Mouse (Mus musculus): ENCODE measurements around the gene S100a4. TPM values are rescaled to one million over a fixed set of nuclear protein-coding genes. Genes with fewer than 3 reads are reported as not detected.

The S100a4 gene
- 11.0 and 15.5 TPM in 2 replicates for polyA plus RNA-seq (2011; ENCODE audit: insufficient read depth, insufficient read length, low read depth, missing spikeins)

GRCm38 (mm10) chr3:90603623-90604022 is at the start of gene S100a4:
Gene S100a4 (plus strand): TSS chr3:90603771.
- Histone ChIP-seq H3K4me3 (ENCODE audit: low read depth, low read length) (no peak within 1 kb of the TSS), H3K9me3 (replicated peaks; ENCODE audit: control insufficient read depth, insufficient read depth, low read length, poor library complexity, severe bottlenecking) (no peaks in the 10 kb centered on the region), H3K9ac (ENCODE audit: low read depth, poor library complexity, severe bottlenecking) (no peak within 1 kb of the TSS), H3K27me3 (ENCODE audit: control insufficient read depth, insufficient read depth, low read length, poor library complexity, severe bottlenecking) (no peaks in the 10 kb centered on the region), H3K36me3 (ENCODE audit: control insufficient read depth, insufficient read depth, low read length, poor library complexity, severe bottlenecking) (no peaks in the 10 kb centered on the region), H3K27ac (ENCODE audit: insufficient read depth, low read length) (no peak within 1 kb of the TSS), H3K4me1 (ENCODE audit: control insufficient read depth, insufficient read depth, low read length) (no peaks in the 10 kb centered on the region)
- TF ChIP-seq POLR2A (IDR thresholded peaks at IDR 0.05; ENCODE audit: insufficient read depth, low read length) (no peak), CTCF (IDR thresholded peaks at IDR 0.05; ENCODE audit: low read depth, low read length) (no peak), EP300 (IDR thresholded peaks at IDR 0.05; ENCODE audit: insufficient read depth, low read depth, low read length) (no peak)

- H3K36me3 ChIP-seq (ENCODE audit: control insufficient read depth, insufficient read depth, low read length, poor library complexity, severe bottlenecking) = no peaks in the 10 kb centered on the region
- TF ChIP-seq EP300 (IDR thresholded peaks at IDR 0.05; ENCODE audit: insufficient read depth, low read depth, low read length) (no peak), POLR2A (IDR thresholded peaks at IDR 0.05; ENCODE audit: insufficient read depth, low read length) (no peak), CTCF (IDR thresholded peaks at IDR 0.05; ENCODE audit: low read depth, low read length) (no peak)
- H3K27ac ChIP-seq (ENCODE audit: insufficient read depth, low read length) = no peak overlapping the region
- no peak overlapping the region for H3K4me3 ChIP-seq (ENCODE audit: low read depth, low read length)
- no peak overlapping the region for H3K9ac ChIP-seq (ENCODE audit: low read depth, poor library complexity, severe bottlenecking)
- no peaks in the 10 kb centered on the region for H3K4me1 ChIP-seq (ENCODE audit: control insufficient read depth, insufficient read depth, low read length)
- no peaks in the 10 kb centered on the region for H3K9me3 ChIP-seq (replicated peaks; ENCODE audit: control insufficient read depth, insufficient read depth, low read length, poor library complexity, severe bottlenecking)
- no peaks in the 10 kb centered on the region for H3K27me3 ChIP-seq (ENCODE audit: control insufficient read depth, insufficient read depth, low read length, poor library complexity, severe bottlenecking)
Observed at GRCm38 (mm10) chr3:90555954-90556353, 47.6 kb upstream of the S100a4 start.

GRCm38 (mm10) chr3:90560008-90560628 is 43.5 kb upstream of the S100a4 start, which contains the start of gene S100a3:
Gene S100a3 (plus strand): TSS chr3:90560578.
- Histone ChIP-seq H3K9ac (ENCODE audit: low read depth, poor library complexity, severe bottlenecking) (no peak within 1 kb of the TSS), H3K27ac (ENCODE audit: insufficient read depth, low read length) (no peak within 1 kb of the TSS), H3K4me1 (ENCODE audit: control insufficient read depth, insufficient read depth, low read length) (no peaks in the 10 kb centered on the region), H3K4me3 (ENCODE audit: low read depth, low read length) (no peak within 1 kb of the TSS), H3K36me3 (ENCODE audit: control insufficient read depth, insufficient read depth, low read length, poor library complexity, severe bottlenecking) (no peaks in the 10 kb centered on the region), H3K27me3 (ENCODE audit: control insufficient read depth, insufficient read depth, low read length, poor library complexity, severe bottlenecking) (no peaks in the 10 kb centered on the region), H3K9me3 (replicated peaks; ENCODE audit: control insufficient read depth, insufficient read depth, low read length, poor library complexity, severe bottlenecking) (no peaks in the 10 kb centered on the region)
- TF ChIP-seq POLR2A (IDR thresholded peaks at IDR 0.05; ENCODE audit: insufficient read depth, low read length) (no peak), EP300 (IDR thresholded peaks at IDR 0.05; ENCODE audit: insufficient read depth, low read depth, low read length) (no peak), CTCF (IDR thresholded peaks at IDR 0.05; ENCODE audit: low read depth, low read length) (no peak)

GRCm38 (mm10) chr3:90574691-90575090 is 28.9 kb upstream of the S100a4 start:
- TF ChIP-seq POLR2A (IDR thresholded peaks at IDR 0.05; ENCODE audit: insufficient read depth, low read length) (no peak), EP300 (IDR thresholded peaks at IDR 0.05; ENCODE audit: insufficient read depth, low read depth, low read length) (no peak), CTCF (IDR thresholded peaks at IDR 0.05; ENCODE audit: low read depth, low read length) (no peak)
- no peak overlapping the region for H3K9ac ChIP-seq (ENCODE audit: low read depth, poor library complexity, severe bottlenecking)
- no peak overlapping the region for H3K4me3 ChIP-seq (ENCODE audit: low read depth, low read length)
- no peaks in the 10 kb centered on the region; the same call in 1 of the 2 replicates for H3K27me3 ChIP-seq (ENCODE audit: control insufficient read depth, insufficient read depth, low read length, poor library complexity, severe bottlenecking)
- H3K36me3 ChIP-seq (ENCODE audit: control insufficient read depth, insufficient read depth, low read length, poor library complexity, severe bottlenecking) = no peaks in the 10 kb centered on the region
- H3K27ac ChIP-seq (ENCODE audit: insufficient read depth, low read length) = no peak overlapping the region
- H3K4me1 ChIP-seq (ENCODE audit: control insufficient read depth, insufficient read depth, low read length) = no peaks in the 10 kb centered on the region
- peaks cover 6% of the 10 kb centered on the region; the same call in 1 of the 2 replicates for H3K9me3 ChIP-seq (replicated peaks; ENCODE audit: control insufficient read depth, insufficient read depth, low read length, poor library complexity, severe bottlenecking)

- TF ChIP-seq POLR2A (IDR thresholded peaks at IDR 0.05; ENCODE audit: insufficient read depth, low read length) = no peak
- TF ChIP-seq CTCF (IDR thresholded peaks at IDR 0.05; ENCODE audit: low read depth, low read length) = no peak
- no peak for TF ChIP-seq EP300 (IDR thresholded peaks at IDR 0.05; ENCODE audit: insufficient read depth, low read depth, low read length)
- no peak overlapping the region for H3K27ac ChIP-seq (ENCODE audit: insufficient read depth, low read length)
- H3K36me3 ChIP-seq (ENCODE audit: control insufficient read depth, insufficient read depth, low read length, poor library complexity, severe bottlenecking) = no peaks in the 10 kb centered on the region
- H3K27me3 ChIP-seq (ENCODE audit: control insufficient read depth, insufficient read depth, low read length, poor library complexity, severe bottlenecking) = no peaks in the 10 kb centered on the region; the same call in 1 of the 2 replicates
- peaks cover 6% of the 10 kb centered on the region; the same call in 1 of the 2 replicates for H3K9me3 ChIP-seq (replicated peaks; ENCODE audit: control insufficient read depth, insufficient read depth, low read length, poor library complexity, severe bottlenecking)
- no peaks in the 10 kb centered on the region for H3K4me1 ChIP-seq (ENCODE audit: control insufficient read depth, insufficient read depth, low read length)
- no peak overlapping the region for H3K9ac ChIP-seq (ENCODE audit: low read depth, poor library complexity, severe bottlenecking)
- H3K4me3 ChIP-seq (ENCODE audit: low read depth, low read length) = no peak overlapping the region
Observed at GRCm38 (mm10) chr3:90575320-90575719, 28.3 kb upstream of the S100a4 start.

GRCm38 (mm10) chr3:90576351-90577001 is 27.1 kb upstream of the S100a4 start:
- no peak overlapping the region for H3K27ac ChIP-seq (ENCODE audit: insufficient read depth, low read length)
- peaks cover 6% of the 10 kb centered on the region; the same call in 1 of the 2 replicates for H3K9me3 ChIP-seq (replicated peaks; ENCODE audit: control insufficient read depth, insufficient read depth, low read length, poor library complexity, severe bottlenecking)
- no peak for TF ChIP-seq EP300 (IDR thresholded peaks at IDR 0.05; ENCODE audit: insufficient read depth, low read depth, low read length)
- H3K27me3 ChIP-seq (ENCODE audit: control insufficient read depth, insufficient read depth, low read length, poor library complexity, severe bottlenecking) = no peaks in the 10 kb centered on the region; the same call in 1 of the 2 replicates
- H3K36me3 ChIP-seq (ENCODE audit: control insufficient read depth, insufficient read depth, low read length, poor library complexity, severe bottlenecking) = no peaks in the 10 kb centered on the region
- no peaks in the 10 kb centered on the region for H3K4me1 ChIP-seq (ENCODE audit: control insufficient read depth, insufficient read depth, low read length)
- no peak overlapping the region for H3K4me3 ChIP-seq (ENCODE audit: low read depth, low read length)
- no peak overlapping the region for H3K9ac ChIP-seq (ENCODE audit: low read depth, poor library complexity, severe bottlenecking)
